Mouse (Mus musculus) liver, postnatal 0 days (tissue): ENCODE measurements around the gene Uchl4.

Experiments used
- CTCF ChIP-seq: sonication (generic); IDR thresholded peaks from 2 replicates; pipeline ENCODE4 v1.5.1; 2016; ENCODE audit warnings: antibody characterized with exemption, low read depth
- EP300 ChIP-seq: IDR thresholded peaks from 2 replicates; pipeline ENCODE4 v1.6.1; 2016; ENCODE audit warnings: antibody characterized with exemption, low read depth, mild to moderate bottlenecking

- no peak for TF ChIP-seq CTCF
- TF ChIP-seq EP300: no peak
These were observed 18.4 kb upstream of the Uchl4 start for GRCm38 (mm10) chr9:64216641-64217040.
